Mouse (Mus musculus) left cerebral cortex, adult 2 months (tissue): ENCODE measurements around the gene Nuak2. TPM values are rescaled to one million over a fixed set of nuclear protein-coding genes. Genes with fewer than 3 reads are reported as not detected.
A peak's percentile ranks its signal among the peaks of the same experiment; 100 is the strongest.
"Not testable (repeated sequence)": the region's sequence is repeated elsewhere in the genome, so short reads cannot be mapped to it uniquely, and the experiment has no call there.

Experiments used
- DNase-seq, 2 experiments: peaks; one replicate each; pipeline ENCODE4 v3.0.0; 2021 to 2022; ENCODE audit warnings: low spot score in 2 of 2, mixed read lengths in 1 of 2; ENCODE audit errors: extremely low spot score in 1 of 2
- H3K27ac ChIP-seq: fragments of 200-600 bp; 2 replicates; pipeline ENCODE4 v1.8.1; 2022
- H3K4me3 ChIP-seq: fragments of 200-600 bp; 2 replicates; pipeline ENCODE4 v1.8.1; 2022
- CTCF ChIP-seq: fragments of 200-600 bp; IDR thresholded peaks from 2 replicates; pipeline ENCODE4 v1.8.1; 2022; ENCODE audit warnings: antibody characterized with exemption, mild to moderate bottlenecking, moderate library complexity
- intact Hi-C: fragments of 180-260 bp; cut with DNase I; formaldehyde crosslinking; loops from one replicate; pipeline ENCODE4 v1.15.1; 2025
- long read RNA-seq, 2 experiments: library from polyadenylated mRNA; stranded (forward); transcript quantifications; one replicate each; pipeline ENCODE4 v2.0.0; 2021; ENCODE audit warnings: borderline mapping rate in 2 of 2
- total RNA-seq, 2 experiments: library from RNA; stranded (reverse); gene quantifications; 2 replicates each; pipeline ENCODE4 v1.2.3; 2021

Gene Nuak2
- 1 to 10 TPM; 1.4 TPM for total RNA-seq
- long read RNA-seq, experiment 1, partial matches to known transcripts, result 0 of 1 reads
- long read RNA-seq, experiment 1, other reads (novel, unspliced or antisense), result 0 of 1 reads
- long read RNA-seq, experiment 2, result 0 reads

DNA sequence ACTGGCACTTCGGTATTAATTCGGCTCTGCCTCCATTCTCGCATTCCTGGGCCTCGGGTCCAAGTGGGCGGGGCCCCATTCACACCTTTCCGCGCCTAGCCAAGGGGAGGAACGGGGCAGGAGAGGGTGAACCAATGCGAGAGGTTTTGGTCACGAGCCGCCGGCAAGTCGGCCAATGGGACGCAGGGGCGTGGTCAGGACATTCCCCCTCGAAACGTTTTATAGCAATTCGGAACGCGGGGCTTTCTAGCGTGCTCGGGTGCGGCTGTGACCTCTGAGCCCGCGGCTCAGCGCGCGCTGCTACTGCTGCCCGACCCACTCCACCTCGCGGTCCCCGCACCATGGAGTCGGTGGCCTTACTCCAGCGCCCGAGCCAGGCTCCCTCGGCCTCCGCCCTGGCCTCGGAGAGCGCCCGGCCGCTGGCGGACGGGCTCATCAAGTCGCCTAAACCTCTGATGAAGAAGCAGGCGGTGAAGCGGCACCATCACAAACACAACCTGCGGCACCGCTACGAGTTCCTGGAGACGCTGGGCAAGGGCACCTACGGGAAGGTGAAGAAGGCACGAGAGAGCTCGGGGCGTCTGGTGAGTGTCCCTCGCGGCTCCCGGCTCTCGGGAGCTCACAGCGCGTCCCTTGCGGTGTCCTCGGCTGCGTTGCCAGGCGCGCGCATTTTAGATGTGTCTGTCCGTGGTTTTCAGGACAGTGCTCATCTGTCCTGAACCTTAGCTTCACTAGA is at the start of gene Nuak2:
Gene Nuak2 (plus strand): TSS at position 238 of the 736 bp plus-strand sequence.
- no peak within 1 kb of the TSS for H3K27ac ChIP-seq
- intact Hi-C loops, result loop anchor here (1.0 kb wide), 1 partner anchor 39 kb away; no protein-coding TSS in a partner anchor
- DNase-seq, result peak; percentile 76 to 77
- no peak for TF ChIP-seq CTCF
- peak within 1 kb of the TSS; percentile 74 for H3K4me3 ChIP-seq

DNA sequence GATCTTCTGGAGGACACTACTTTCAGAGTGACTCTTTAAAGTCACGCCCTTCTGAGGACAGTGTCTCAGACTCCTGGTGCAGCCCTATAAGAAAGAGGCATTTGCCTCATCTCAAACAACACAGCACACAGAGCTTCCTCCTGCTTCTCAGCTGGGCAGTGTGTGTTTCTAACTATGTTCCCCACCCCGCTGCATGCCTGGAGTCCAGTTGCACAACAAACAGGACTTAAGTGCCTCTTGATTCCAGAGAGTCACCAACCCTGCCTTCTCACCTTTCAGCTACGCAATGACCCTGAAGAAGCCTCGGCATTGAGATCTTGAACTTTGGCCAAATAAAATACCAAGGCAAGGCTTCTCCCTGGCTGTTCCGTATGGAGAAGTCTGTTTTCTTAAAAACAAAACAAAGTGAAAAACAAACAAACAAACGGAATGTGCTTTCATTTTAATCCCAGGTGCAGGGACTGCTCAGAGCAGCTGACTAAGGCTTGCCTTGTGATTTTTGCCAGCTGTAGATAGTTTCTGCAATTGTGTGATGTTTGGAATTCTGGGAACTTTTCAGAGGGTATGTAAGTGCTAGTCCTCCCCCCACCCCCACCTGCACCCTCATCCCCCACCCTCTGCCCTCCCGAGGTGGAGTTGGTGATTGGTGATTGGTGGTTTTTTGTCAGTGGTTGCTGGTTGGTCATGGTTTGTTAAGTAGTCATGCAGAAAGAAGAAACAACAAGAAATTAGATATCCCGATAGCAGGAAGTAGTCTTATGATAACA is 49.0 kb upstream of the Nuak2 start:
- Histone ChIP-seq H3K27ac (no peak overlapping the region), H3K4me3 (no peak overlapping the region)
- DNase-seq, result no peak
- TF ChIP-seq CTCF, result no peak
- intact Hi-C loops, result no loop called here

DNA sequence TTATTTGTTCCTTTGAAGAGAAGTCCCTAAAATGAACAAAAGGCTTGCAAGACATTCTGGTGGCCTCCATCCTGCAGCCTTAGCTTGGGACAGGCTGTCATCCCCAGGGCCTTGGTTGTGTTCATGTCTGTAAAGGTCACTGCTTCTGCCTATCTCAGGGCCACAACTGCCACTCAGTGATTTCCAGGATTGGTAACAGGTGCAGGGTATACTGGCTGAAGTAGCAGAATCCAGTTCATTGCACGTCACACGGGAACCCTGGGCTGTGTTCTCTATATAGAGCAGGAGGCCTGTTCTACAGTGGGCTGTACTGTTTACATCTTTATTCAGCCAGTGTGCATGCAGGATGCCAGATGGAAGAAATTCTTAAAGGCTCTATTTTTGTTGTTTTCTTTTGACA is 48.0 kb upstream of the Nuak2 start:
- H3K27ac ChIP-seq, result peak overlapping the region; percentile 15; the same call in 1 of the 2 replicates
- no peak for DNase-seq
- intact Hi-C loops, result no loop called here
- no peak for TF ChIP-seq CTCF
- H3K4me3 ChIP-seq, result no peak overlapping the region

DNA sequence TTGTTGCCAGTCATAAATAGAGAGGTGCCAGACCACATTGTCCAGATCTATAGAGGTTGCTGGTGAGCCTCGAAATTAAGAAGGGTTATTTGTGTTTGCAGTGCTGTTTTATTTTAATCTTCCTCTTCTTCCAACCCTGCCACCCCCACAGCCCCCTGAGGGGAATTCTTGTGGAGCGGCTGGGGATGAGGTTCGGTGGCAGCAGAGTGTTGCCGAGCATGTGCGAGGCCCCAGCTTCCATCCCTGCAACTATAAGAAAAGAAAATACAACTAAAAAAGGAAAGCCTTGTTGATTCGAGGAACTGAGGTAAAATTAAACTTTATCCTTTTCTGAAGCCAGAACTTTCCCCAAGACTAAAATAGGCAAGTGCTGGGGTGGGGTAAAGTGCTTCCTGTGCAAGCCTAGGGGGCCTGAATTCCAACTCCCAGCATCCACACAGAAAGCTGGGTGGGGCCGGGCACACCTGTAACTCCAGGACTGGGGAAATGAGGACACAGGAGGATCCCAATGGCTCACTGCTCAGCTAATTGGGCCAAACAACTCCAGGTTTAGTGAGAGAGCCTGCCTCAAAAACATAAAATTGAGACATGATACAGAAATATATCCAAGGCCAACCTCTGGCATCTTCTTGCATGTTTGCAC is 47.4 kb upstream of the Nuak2 start:
- no peak overlapping the region; the same call in 1 of the 2 replicates for H3K27ac ChIP-seq
- no peak for TF ChIP-seq CTCF
- intact Hi-C loops, result no loop called here
- no peak overlapping the region for H3K4me3 ChIP-seq
- DNase-seq, result no peak

DNA sequence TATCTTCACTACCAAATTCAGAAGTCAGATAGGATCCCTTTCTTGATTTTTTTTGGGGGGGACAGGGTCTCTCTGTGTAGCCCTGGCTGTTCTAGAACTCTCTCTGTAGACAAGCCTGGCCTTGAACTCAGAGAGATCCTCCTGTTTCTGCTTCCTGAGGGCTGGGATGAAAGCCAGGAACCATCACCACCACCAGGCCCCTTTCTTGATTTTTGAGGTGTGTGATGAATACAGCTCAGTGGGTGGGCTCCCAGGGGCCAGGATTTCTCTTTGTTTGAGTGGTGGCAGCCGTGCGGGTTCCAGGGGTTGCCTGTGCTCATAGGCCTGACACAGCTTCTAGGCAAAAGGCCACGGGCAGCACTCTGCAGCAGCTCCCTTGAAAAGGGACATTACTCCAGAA is 44.7 kb upstream of the Nuak2 start:
- intact Hi-C loops, result no loop called here
- DNase-seq, result no peak
- Histone ChIP-seq H3K27ac (no peak overlapping the region), H3K4me3 (no peak overlapping the region)
- no peak for TF ChIP-seq CTCF

DNA sequence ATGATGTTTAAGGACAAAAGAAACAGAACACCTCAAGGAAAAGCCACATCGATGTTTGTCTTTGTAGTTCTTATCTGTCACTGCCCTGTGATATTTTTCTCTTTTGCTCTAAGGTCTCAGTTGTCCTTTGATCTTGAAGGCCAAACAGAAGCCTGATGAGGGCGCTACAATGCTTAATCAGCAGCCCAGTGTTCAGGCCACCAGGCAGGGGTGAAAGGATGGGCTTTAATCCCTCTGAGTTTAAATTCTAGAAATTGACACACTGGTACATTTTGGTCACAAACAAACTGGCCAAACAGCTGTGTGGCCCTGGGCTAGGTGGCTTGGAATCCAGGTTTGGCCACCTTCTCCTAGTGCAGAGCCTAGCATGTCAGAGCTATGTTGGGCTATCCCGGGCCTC is 39.2 kb upstream of the Nuak2 start:
- no peak for DNase-seq
- Histone ChIP-seq H3K27ac (no peak overlapping the region), H3K4me3 (no peak overlapping the region)
- intact Hi-C loops, result no loop called here
- no peak for TF ChIP-seq CTCF

DNA sequence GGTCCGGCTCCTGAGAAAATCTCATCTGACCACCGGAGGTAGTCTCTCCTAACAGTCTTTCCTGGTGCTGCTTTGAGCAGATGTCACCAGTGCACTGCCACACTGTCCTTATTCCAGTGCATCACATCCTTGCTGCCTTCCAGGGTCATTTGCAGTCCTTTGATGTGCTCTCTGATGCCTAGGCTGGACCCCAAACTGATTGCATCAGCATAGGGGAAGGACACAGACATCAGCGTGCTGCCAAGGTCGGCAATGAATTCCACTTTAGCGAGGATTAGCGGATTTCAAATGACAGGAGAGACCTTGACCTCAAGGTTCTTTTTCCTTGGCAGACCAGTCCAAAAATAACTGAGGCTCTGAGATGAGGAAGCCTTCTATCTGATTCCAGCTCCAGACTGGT is 38.8 kb upstream of the Nuak2 start:
- no peak for DNase-seq
- H3K4me3 ChIP-seq, result no peak overlapping the region
- no peak overlapping the region for H3K27ac ChIP-seq
- intact Hi-C loops, result no loop called here
- TF ChIP-seq CTCF, result no peak

DNA sequence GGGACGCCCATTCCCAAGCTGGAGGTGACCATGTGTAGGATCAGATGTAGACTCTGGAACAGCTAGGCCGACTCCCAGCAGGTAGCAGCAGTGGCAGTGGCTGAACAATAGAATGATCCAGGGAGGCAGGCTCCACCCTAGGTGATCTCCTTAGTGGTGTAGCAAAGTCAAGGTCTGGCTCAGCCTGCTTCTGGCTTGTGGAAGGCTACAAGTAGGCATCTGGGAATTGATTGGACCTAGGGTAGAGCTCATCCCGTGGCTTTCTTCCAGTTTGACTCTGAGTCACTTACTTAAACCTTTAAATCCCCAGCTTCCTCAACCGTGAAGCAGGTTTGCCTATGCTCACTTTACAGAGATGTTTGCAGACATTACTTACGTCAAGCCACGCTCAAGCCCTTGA is 35.3 kb upstream of the Nuak2 start:
- H3K4me3 ChIP-seq, H3K27ac ChIP-seq, intact Hi-C loops, DNase-seq: not testable (repeated sequence)

DNA sequence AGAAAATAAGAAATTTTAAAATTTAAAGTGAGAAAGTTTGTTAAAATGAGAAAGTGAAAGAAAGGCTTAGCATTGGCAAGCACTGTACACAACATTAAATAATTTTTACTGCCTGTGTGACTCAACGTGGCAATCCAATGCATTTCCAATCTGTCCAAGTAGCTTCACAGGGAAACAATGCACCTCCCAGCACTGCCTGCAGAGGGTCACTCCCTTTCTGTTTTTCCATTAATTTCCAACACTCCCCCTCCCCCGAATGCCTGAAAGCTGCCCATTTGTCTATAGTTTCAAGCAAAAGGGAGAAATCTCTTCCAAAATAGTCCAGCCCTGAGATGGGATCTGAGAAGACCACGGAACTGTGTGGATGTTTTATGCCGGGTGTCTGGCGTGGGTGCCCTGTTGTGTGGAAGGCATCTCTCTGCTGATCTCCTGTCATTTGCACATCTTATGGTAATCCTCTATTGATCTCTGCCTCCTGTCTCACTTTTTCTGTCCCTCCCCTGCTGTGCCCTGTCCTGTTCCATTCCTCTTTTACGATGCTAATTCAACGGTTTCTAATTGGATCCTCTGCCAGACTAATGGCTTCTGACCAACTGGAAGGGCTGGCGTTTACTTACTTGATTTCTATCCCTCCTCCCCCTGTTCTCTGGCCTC is 34.3 kb upstream of the Nuak2 start:
- no peak; the same call in 1 of the 2 replicates for TF ChIP-seq CTCF
- DNase-seq, result no peak
- H3K4me3 ChIP-seq, result no peak overlapping the region
- intact Hi-C loops, result no loop called here
- H3K27ac ChIP-seq, result no peak overlapping the region

DNA sequence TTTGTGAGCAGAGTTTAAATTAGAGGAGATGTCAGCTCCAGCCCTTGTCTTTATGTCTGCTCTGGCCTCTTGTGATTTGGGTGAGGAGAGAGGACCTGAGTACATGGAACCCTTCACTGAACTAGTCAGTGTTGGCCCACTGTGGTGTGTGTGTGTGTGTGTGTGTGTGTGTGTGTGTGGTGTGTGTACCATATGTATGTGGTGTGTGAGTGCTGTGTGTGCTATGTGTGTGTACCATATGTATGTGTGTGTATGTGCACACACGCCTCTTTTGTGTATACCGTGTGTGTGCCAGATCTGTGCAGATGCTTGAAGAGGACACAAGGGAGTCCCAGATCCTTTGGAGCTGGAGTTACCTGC is 33.8 kb upstream of the Nuak2 start:
- intact Hi-C loops, result no loop called here
- Histone ChIP-seq H3K4me3 (no peak overlapping the region), H3K27ac (no peak overlapping the region)
- DNase-seq, result no peak
- no peak for TF ChIP-seq CTCF

DNA sequence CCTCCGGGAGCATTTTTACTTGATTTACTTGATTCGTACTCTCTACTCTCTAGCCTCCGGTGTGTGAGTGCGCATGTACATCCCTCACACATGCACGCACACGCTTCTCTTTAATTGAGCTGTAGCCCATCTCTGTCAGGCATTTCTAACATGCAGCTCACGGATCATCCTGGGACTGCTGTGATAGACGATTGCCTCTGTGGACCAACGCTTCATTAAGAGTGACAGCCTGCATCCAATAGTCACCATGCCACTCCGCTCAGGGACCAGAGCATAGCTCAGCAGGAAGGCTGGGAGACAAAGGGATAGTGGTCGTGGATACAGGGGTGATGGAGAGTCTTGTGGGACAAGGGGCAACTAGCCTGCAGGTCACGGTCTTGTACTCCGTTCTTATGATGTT is 32.9 kb upstream of the Nuak2 start:
- DNase-seq, result no peak
- TF ChIP-seq CTCF, result no peak
- intact Hi-C loops, result no loop called here
- Histone ChIP-seq H3K4me3 (no peak overlapping the region), H3K27ac (no peak overlapping the region)

DNA sequence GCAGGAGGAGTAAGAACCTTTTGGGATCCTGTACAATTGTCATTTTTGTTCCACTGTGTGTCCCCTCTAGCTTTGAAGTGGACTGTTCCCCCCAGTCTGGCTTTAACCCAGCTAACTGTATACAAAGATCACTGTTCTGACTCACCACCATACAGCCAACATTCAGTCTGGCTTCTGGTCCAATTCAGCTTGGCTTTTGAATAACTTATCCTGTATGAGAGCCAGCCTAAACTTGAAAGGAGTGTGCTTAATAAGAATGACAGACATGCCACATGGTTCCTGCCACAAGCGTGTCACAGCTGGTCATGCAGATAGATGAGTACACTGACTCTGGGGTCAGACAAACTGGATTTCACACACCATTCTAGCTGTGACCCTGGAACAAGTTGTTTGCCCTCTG is 29.2 kb upstream of the Nuak2 start:
- H3K27ac ChIP-seq, result no peak overlapping the region
- H3K4me3 ChIP-seq, result no peak overlapping the region
- DNase-seq, result no peak
- no peak for TF ChIP-seq CTCF
- intact Hi-C loops, result no loop called here
